Mouse (Mus musculus): ENCODE measurements at regions not wholly inside any gene's neighbourhood (a gene's known extent, or its start where the extent isn't known, plus 50 kb on each side); places are given as distances from the start of the nearest gene placed in this dataset.

DNA sequence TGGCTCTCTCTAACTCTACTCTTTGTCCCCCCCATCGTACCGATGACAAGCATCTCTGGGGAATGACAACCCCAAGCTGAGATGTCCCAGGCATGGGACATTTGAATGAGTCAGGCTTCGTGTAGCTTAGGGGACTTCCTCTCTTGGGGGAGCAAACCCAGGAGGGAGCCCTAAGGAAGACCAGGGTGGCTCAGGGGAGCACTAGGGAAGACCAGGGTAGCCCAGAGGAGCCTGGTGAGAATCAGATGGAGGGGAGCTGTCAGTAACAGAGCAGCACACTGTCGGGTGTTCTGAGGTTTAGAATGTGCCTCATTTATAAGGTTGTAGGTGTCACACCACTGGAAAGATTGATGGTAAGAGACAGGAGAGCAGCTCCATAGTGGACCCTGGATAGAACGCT lies 509.1 kb downstream of the Vrk1 start:
- 64% methylated on average over 5 of the region's 5 CpGs for WGBS
- no peak overlapping the region for H3K4me3 ChIP-seq (ENCODE audit: low read length)
- H3K27me3 ChIP-seq (ENCODE audit: control insufficient read depth, insufficient read depth, low read depth, low read length), result no peaks in the 10 kb centered on the region
- H3K4me2 ChIP-seq (ENCODE audit: low read depth, low read length), result no peak overlapping the region
- H3K27ac ChIP-seq (ENCODE audit: low read length), result no peak overlapping the region
- H3K9ac ChIP-seq (ENCODE audit: low read length), result no peak overlapping the region
- ATAC-seq (ENCODE audit: low read depth), result no peak
- no peaks in the 10 kb centered on the region for H3K36me3 ChIP-seq (ENCODE audit: control insufficient read depth, insufficient read depth, low read length)
- H3K9me3 ChIP-seq (ENCODE audit: control insufficient read depth, low read length), result no peaks in the 10 kb centered on the region
- H3K4me1 ChIP-seq (replicated peaks; ENCODE audit: control insufficient read depth, insufficient read depth, low read length), result no peaks in the 10 kb centered on the region

DNA sequence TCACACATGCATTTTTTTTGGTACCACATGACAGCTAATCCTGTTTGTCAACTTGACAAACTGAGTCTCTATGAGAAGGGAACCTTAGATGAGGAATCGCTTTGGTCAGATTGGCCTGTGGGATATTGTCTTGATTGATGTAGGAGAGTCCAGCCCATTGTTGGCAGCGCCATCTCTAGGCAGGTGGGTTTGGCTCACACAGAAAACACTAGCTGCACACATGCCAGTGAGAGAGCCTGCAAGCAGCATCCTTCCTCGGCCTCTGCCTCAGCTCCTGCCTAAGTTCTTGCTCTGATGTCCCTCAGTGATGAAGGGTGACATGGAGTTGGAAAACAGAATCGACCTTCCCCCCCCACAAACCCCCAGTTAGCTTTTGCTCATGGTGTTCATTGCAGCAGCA lies 514.4 kb downstream of the Vrk1 start:
- H3K4me1 ChIP-seq (replicated peaks; ENCODE audit: control insufficient read depth, insufficient read depth, low read length), result no peaks in the 10 kb centered on the region
- H3K9me3 ChIP-seq (ENCODE audit: control insufficient read depth, low read length), result no peaks in the 10 kb centered on the region
- no peak overlapping the region for H3K27ac ChIP-seq (ENCODE audit: low read length)
- no peak overlapping the region for H3K4me2 ChIP-seq (ENCODE audit: low read depth, low read length)
- no peaks in the 10 kb centered on the region; the same call in 1 of the 2 replicates for H3K27me3 ChIP-seq (ENCODE audit: control insufficient read depth, insufficient read depth, low read depth, low read length)
- no peak overlapping the region for H3K9ac ChIP-seq (ENCODE audit: low read length)
- no peaks in the 10 kb centered on the region for H3K36me3 ChIP-seq (ENCODE audit: control insufficient read depth, insufficient read depth, low read length)
- no peak overlapping the region for H3K4me3 ChIP-seq (ENCODE audit: low read length)
- ATAC-seq (ENCODE audit: low read depth), result no peak
- whole genome bisulfite sequencing, result 71% methylated on average over 4 of the region's 4 CpGs

DNA sequence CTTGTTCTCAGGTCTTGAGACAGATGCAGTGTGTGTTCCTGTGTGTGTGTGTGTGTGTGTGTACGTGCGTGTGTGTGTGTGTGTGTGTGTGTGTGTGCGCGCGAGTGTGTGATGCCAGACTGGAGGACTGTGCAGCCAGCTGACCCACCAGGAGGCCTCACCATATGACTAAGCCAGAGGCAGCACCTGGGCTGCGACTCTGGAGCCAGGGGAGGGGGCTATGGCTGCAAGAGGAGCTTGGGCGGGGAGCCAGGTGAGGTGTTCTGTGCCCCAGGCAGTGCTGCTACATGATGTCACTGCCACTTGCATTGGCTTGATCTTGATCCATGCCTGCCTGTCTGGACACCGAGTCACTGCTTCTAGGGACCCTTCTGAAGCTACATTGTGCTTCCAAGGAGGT lies 517.1 kb downstream of the Vrk1 start:
- WGBS, result 72% methylated on average over 8 of the region's 8 CpGs
- Histone ChIP-seq H3K27me3 (ENCODE audit: control insufficient read depth, insufficient read depth, low read depth, low read length) (no peaks in the 10 kb centered on the region; the same call in 1 of the 2 replicates), H3K27ac (ENCODE audit: low read length) (no peak overlapping the region), H3K9ac (ENCODE audit: low read length) (no peak overlapping the region), H3K4me2 (ENCODE audit: low read depth, low read length) (no peak overlapping the region), H3K36me3 (ENCODE audit: control insufficient read depth, insufficient read depth, low read length) (no peaks in the 10 kb centered on the region), H3K4me1 (replicated peaks; ENCODE audit: control insufficient read depth, insufficient read depth, low read length) (no peaks in the 10 kb centered on the region), H3K4me3 (ENCODE audit: low read length) (no peak overlapping the region), H3K9me3 (ENCODE audit: control insufficient read depth, low read length) (no peaks in the 10 kb centered on the region)
- ATAC-seq (ENCODE audit: low read depth), result no peak

DNA sequence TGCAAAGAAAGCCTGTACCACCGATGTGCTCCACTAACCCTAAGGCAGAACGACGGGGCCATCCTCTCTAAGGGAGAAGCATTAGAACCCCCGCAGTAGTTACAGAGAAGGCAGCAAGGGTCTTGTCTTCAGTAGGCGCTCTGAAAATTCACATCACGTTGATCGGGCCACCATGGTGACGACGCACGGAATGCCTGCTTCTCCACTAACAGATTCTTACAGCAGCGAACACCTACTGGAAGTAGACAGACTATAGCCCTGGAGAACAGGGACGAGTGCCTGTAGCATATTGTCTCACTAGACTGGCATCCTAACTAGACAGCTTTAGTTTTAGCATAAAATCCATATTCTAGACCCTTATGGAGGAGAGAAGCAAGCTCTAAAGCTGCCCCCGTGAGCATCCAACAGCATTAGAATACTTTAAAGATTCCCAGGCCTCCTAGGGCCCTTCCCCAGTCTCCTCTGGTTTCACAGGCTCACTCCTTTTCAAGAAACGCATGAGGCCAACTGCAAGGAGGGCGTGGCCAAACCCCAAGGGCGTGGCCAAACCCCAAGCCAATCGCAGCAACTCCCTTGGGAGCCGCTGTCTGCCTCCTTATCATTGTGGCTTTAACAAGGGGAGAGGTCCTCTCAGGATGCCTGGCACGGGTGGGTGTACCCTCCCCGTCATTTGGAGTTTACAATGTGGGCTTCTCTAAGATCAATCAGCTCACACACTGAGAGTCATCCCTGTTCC lies 517.8 kb downstream of the Vrk1 start:
- H3K36me3 ChIP-seq (ENCODE audit: control insufficient read depth, insufficient read depth, low read length), result no peaks in the 10 kb centered on the region
- no peaks in the 10 kb centered on the region; the same call in 1 of the 2 replicates for H3K27me3 ChIP-seq (ENCODE audit: control insufficient read depth, insufficient read depth, low read depth, low read length)
- no peak overlapping the region for H3K9ac ChIP-seq (ENCODE audit: low read length)
- no peaks in the 10 kb centered on the region for H3K4me1 ChIP-seq (replicated peaks; ENCODE audit: control insufficient read depth, insufficient read depth, low read length)
- no peak overlapping the region for H3K4me2 ChIP-seq (ENCODE audit: low read depth, low read length)
- H3K4me3 ChIP-seq (ENCODE audit: low read length), result no peak overlapping the region
- WGBS, result 10% methylated on average over 20 of the region's 20 CpGs
- no peak for ATAC-seq (ENCODE audit: low read depth)
- H3K27ac ChIP-seq (ENCODE audit: low read length), result no peak overlapping the region
- H3K9me3 ChIP-seq (ENCODE audit: control insufficient read depth, low read length), result no peaks in the 10 kb centered on the region

DNA sequence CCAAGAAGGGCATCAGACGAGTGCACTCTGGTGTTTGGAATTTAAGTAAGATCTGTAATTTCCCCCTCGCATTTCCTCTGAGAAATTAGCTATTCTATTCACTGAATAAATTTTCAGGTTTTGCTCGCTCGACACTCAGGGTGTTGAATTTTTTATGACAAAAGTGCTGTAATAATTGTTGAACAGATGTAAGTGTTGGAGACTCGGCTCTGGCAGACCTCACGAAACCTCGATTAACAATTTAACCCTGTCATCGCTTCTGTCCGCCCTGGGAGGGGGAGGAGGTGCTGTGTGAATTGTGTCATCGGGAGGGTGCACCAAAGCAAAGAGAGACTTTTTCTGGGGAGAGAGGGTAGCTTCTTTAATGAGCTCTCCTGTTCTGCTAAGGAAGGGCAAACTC lies 518.5 kb downstream of the Vrk1 start:
- H3K9ac ChIP-seq (ENCODE audit: low read length), result no peak overlapping the region
- H3K4me1 ChIP-seq (replicated peaks; ENCODE audit: control insufficient read depth, insufficient read depth, low read length), result no peaks in the 10 kb centered on the region
- no peak overlapping the region for H3K27ac ChIP-seq (ENCODE audit: low read length)
- ATAC-seq (ENCODE audit: low read depth), result no peak
- no peaks in the 10 kb centered on the region; the same call in 1 of the 2 replicates for H3K27me3 ChIP-seq (ENCODE audit: control insufficient read depth, insufficient read depth, low read depth, low read length)
- H3K4me2 ChIP-seq (ENCODE audit: low read depth, low read length), result no peak overlapping the region
- WGBS, result 18% methylated on average over 10 of the region's 10 CpGs
- H3K4me3 ChIP-seq (ENCODE audit: low read length), result no peak overlapping the region
- H3K36me3 ChIP-seq (ENCODE audit: control insufficient read depth, insufficient read depth, low read length), result no peaks in the 10 kb centered on the region
- H3K9me3 ChIP-seq (ENCODE audit: control insufficient read depth, low read length), result no peaks in the 10 kb centered on the region

DNA sequence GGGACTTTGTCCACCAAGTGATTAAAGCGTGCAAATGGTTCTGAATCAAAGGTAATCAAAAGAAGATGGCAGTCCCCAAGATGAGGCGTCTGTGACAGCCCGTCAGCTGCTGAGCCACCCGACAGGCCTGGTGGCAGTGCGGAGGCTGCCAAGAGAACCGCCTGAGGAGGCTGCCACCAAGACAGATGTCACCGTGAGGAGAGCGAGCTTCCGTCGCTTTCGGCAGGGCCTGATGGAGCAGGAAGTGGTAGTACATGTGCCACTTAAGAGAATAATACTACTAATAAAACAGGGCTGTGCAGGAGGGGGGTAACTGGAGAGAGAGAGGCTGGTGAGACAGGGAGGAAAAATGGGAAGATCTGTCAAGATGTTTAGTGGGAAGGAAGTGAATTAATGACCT lies 519.1 kb downstream of the Vrk1 start:
- H3K9me3 ChIP-seq (ENCODE audit: control insufficient read depth, low read length), result no peaks in the 10 kb centered on the region
- no peaks in the 10 kb centered on the region; the same call in 1 of the 2 replicates for H3K27me3 ChIP-seq (ENCODE audit: control insufficient read depth, insufficient read depth, low read depth, low read length)
- no peak overlapping the region for H3K27ac ChIP-seq (ENCODE audit: low read length)
- H3K4me3 ChIP-seq (ENCODE audit: low read length), result no peak overlapping the region
- H3K36me3 ChIP-seq (ENCODE audit: control insufficient read depth, insufficient read depth, low read length), result no peaks in the 10 kb centered on the region
- no peak overlapping the region for H3K4me2 ChIP-seq (ENCODE audit: low read depth, low read length)
- H3K4me1 ChIP-seq (replicated peaks; ENCODE audit: control insufficient read depth, insufficient read depth, low read length), result no peaks in the 10 kb centered on the region
- WGBS, result 32% methylated on average over 11 of the region's 11 CpGs
- H3K9ac ChIP-seq (ENCODE audit: low read length), result no peak overlapping the region
- ATAC-seq (ENCODE audit: low read depth), result no peak

DNA sequence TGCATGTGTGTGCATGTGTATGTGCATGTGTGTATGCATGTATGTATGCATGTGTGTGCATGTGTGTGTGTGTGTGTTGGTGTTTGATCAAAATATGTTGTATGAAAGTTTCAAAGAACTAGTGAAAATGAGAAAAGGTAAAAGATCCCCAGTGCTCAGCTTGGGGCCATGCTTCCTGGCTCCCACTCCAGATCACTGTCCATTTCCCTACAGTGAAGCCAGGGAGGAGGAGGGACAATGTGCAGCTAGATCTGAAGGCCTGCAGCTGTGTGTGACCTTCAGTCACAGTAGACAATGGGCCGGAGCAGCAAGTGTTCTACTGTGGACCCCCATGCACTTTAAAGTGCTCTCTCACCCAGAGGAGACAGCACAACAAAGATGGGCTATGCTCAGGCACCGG lies 525.1 kb downstream of the Vrk1 start:
- H3K4me2 ChIP-seq (ENCODE audit: low read depth, low read length), result no peak overlapping the region
- no peak overlapping the region for H3K4me3 ChIP-seq (ENCODE audit: low read length)
- 51% methylated on average over 2 of the region's 2 CpGs for WGBS
- H3K27ac ChIP-seq (ENCODE audit: low read length), result no peak overlapping the region
- H3K36me3 ChIP-seq (ENCODE audit: control insufficient read depth, insufficient read depth, low read length), result no peaks in the 10 kb centered on the region
- ATAC-seq (ENCODE audit: low read depth), result no peak
- no peaks in the 10 kb centered on the region for H3K9me3 ChIP-seq (ENCODE audit: control insufficient read depth, low read length)
- no peak overlapping the region for H3K9ac ChIP-seq (ENCODE audit: low read length)
- no peaks in the 10 kb centered on the region for H3K27me3 ChIP-seq (ENCODE audit: control insufficient read depth, insufficient read depth, low read depth, low read length)
- H3K4me1 ChIP-seq (replicated peaks; ENCODE audit: control insufficient read depth, insufficient read depth, low read length), result no peaks in the 10 kb centered on the region

DNA sequence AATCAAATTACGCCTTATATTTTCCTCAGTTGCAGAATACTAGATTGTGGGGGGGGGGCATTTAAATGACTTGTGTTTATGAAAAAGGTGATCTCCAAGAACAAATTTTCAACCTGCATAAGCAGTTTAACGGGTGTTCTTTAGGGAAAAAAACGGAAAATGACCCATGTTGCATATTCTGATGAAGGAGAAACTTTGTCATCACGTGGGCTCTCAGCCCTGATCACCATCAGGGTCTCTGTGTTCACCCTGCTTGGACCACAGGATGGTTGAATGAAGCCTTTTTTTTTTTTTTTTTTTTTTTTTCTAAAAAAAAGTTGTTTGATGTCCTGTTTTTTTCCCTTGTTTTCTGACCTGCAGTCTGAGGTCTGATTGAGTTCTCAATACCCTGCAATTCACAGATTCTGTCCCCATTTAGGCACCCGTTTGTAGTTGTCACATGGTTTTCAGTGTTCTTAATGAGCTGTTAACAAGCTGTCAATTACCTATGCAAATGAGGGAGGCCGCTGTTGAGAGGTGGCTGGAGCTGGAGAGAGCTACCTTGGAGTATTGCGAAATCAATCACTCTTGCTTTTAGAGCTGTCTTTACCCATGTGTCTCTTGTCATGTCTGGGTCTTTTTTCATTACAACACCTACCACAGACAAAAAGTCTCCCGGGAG lies 525.7 kb downstream of the Vrk1 start:
- Histone ChIP-seq H3K27me3 (ENCODE audit: control insufficient read depth, insufficient read depth, low read depth, low read length) (no peaks in the 10 kb centered on the region), H3K4me3 (ENCODE audit: low read length) (no peak overlapping the region), H3K4me2 (ENCODE audit: low read depth, low read length) (no peak overlapping the region), H3K4me1 (replicated peaks; ENCODE audit: control insufficient read depth, insufficient read depth, low read length) (no peaks in the 10 kb centered on the region), H3K9me3 (ENCODE audit: control insufficient read depth, low read length) (no peaks in the 10 kb centered on the region), H3K9ac (ENCODE audit: low read length) (no peak overlapping the region), H3K36me3 (ENCODE audit: control insufficient read depth, insufficient read depth, low read length) (no peaks in the 10 kb centered on the region), H3K27ac (ENCODE audit: low read length) (no peak overlapping the region)
- no peak for ATAC-seq (ENCODE audit: low read depth)
- 26% methylated on average over 8 of the region's 8 CpGs for WGBS

DNA sequence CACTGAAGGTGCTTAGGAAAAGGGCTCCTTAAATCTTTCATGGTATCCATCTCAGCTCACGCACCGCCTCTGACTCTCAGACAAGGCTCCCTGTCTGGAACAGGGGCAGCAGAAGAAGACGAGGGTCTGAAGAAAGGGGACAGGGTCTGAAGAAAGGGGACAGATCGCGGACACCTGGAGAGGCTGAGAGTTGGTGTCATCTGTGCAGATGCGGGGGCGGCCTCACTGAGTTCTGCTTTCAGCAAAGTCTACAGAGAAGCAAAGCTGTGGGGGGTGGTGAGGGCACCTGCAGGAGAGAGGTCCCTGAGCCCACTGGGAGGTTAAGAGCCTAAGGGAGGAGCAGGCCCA lies 526.2 kb downstream of the Vrk1 start:
- H3K9me3 ChIP-seq (ENCODE audit: control insufficient read depth, low read length), result no peaks in the 10 kb centered on the region
- H3K4me3 ChIP-seq (ENCODE audit: low read length), result no peak overlapping the region
- no peaks in the 10 kb centered on the region for H3K36me3 ChIP-seq (ENCODE audit: control insufficient read depth, insufficient read depth, low read length)
- no peaks in the 10 kb centered on the region for H3K4me1 ChIP-seq (replicated peaks; ENCODE audit: control insufficient read depth, insufficient read depth, low read length)
- H3K27me3 ChIP-seq (ENCODE audit: control insufficient read depth, insufficient read depth, low read depth, low read length), result no peaks in the 10 kb centered on the region
- H3K4me2 ChIP-seq (ENCODE audit: low read depth, low read length), result no peak overlapping the region
- 7% methylated on average over 7 of the region's 7 CpGs for WGBS
- no peak overlapping the region for H3K27ac ChIP-seq (ENCODE audit: low read length)
- no peak for ATAC-seq (ENCODE audit: low read depth)
- H3K9ac ChIP-seq (ENCODE audit: low read length), result no peak overlapping the region

Measured in lung, embryonic 16.5 days (tissue).